Mouse (Mus musculus) ES-CJ7 (cell line): ENCODE measurements around the gene C2cd6.

Experiments used
- DNase-seq: peaks from one replicate; pipeline ENCODE4 v3.0.0; 2011; ENCODE audit warnings: low read depth, low spot score

The C2cd6 gene

GRCm38 (mm10) chr1:59094705-59095104, at the start of gene C2cd6:
TSS of gene C2cd6 (minus strand) at chr1:59094900.
- DNase-seq: peak; percentile 32

- peak; percentile 72 for DNase-seq
Observed at GRCm38 (mm10) chr1:59142809-59143208, 48.1 kb upstream of the C2cd6 start.

GRCm38 (mm10) chr1:59134419-59134818, 39.7 kb upstream of the C2cd6 start:
- DNase-seq: no peak

GRCm38 (mm10) chr1:59128879-59129278, 34.2 kb upstream of the C2cd6 start:
- DNase-seq: no peak

GRCm38 (mm10) chr1:59125558-59125957, 30.9 kb upstream of the C2cd6 start:
- DNase-seq: no peak

GRCm38 (mm10) chr1:59119720-59120457, 25.2 kb upstream of the C2cd6 start, which contains the start of gene Tmem237:
TSS of gene Tmem237 (minus strand) at chr1:59120408.
- DNase-seq: peak; percentile 90

- no peak for DNase-seq
Observed at GRCm38 (mm10) chr1:59110524-59110923, 15.8 kb upstream of the C2cd6 start.

GRCm38 (mm10) chr1:59102071-59102470, 7.4 kb upstream of the C2cd6 start:
- DNase-seq: no peak

- no peak for DNase-seq
Observed at GRCm38 (mm10) chr1:59101020-59101419, 6.3 kb upstream of the C2cd6 start.

- peak; percentile 88 for DNase-seq
Observed at GRCm38 (mm10) chr1:59070867-59071266, 23.8 kb downstream of the C2cd6 start.

GRCm38 (mm10) chr1:59067976-59068375, 26.7 kb downstream of the C2cd6 start:
- peak; percentile 68 for DNase-seq

- DNase-seq: no peak
Observed at GRCm38 (mm10) chr1:59063697-59064096, 31.0 kb downstream of the C2cd6 start.

- DNase-seq: no peak
Observed at GRCm38 (mm10) chr1:59056955-59057354, 37.7 kb downstream of the C2cd6 start.

- no peak for DNase-seq
Observed at GRCm38 (mm10) chr1:59051306-59051705, 43.4 kb downstream of the C2cd6 start.

- no peak for DNase-seq
Observed at GRCm38 (mm10) chr1:59037723-59038122, 57.0 kb downstream of the C2cd6 start.

GRCm38 (mm10) chr1:59021556-59021955, 73.1 kb downstream of the C2cd6 start:
- DNase-seq: no peak

- peak; percentile 41 for DNase-seq
Observed at GRCm38 (mm10) chr1:59009250-59009649, 85.5 kb downstream of the C2cd6 start.
